Mouse (Mus musculus) Patski (cell line): Measurements from ENCODE around the gene Unc79. TPM values are rescaled to one million over a fixed set of nuclear protein-coding genes. Genes with fewer than 3 reads are reported as not detected.

Experiments
- ATAC-seq: fragments of 100-300 bp; one replicate; pipeline ENCODE4 v1.8.0; 2021
- CTCF ChIA-PET: fragments of 350-600 bp; sonication (Branson Sonifier 250); formaldehyde crosslinking; loops from one replicate; lab custom pipeline; 2022; ENCODE audit warnings: inconsistent platforms; lab: Charles Lee
- POLR2A ChIA-PET: fragments of 350-600 bp; sonication (Branson Sonifier 250); formaldehyde crosslinking; loops from one replicate; lab custom pipeline; 2022; ENCODE audit warnings: antibody characterized with exemption, inconsistent platforms; lab: Charles Lee
- DNase-seq: peaks from one replicate; pipeline ENCODE4 v3.0.0-alpha.2; 2011; ENCODE audit warnings: low read depth, low spot score
- H3K27me3 ChIP-seq: fragments of 371-371 bp; one replicate; pipeline ENCODE4 v1.5.1; 2021
- CTCF ChIP-seq: fragments of 100-300 bp; IDR thresholded peaks from one replicate; pipeline ENCODE4 v1.5.1; 2021
- in situ Hi-C: fragments of 300-500 bp; cut with MboI; formaldehyde crosslinking; loops from 3 replicates; pipeline ENCODE4 v1.11.1; 2018; ENCODE audit warnings: low pct_unique_long_range_greater_than_20kb, mixed read lengths
- polyA plus RNA-seq: library from polyadenylated mRNA; unstranded; gene quantifications from one replicate; pipeline ENCODE4 v1.2.3, GENCODE M21; 2021

Gene Unc79
- polyA plus RNA-seq, 1 experiment from 2014 or later = not detected

DNA sequence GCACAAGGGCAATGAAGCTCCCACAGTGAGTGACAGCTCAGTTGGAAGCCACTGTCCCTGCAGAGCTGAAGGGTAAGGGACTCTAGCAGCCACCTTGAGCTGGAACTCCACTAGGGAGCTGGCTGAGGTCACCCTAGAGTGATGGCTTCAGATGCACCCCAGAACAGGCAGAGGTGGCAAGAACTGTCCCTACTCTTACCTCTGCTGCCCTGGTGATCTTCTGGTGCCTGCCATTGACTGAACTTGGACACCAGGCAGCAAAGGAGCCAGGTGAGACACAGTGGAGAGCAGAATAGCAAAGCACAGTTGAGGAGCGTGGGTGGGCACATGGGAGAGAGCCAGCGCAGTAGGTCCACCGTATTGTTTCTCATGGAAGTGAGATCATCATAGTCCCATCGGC lies 125.3 kb downstream of the Unc79 start:
- POLR2A ChIA-PET = no interaction called here
- no peak for DNase-seq
- in situ Hi-C loops = no loop called here
- CTCF ChIA-PET = no interaction called here
- no peak for ATAC-seq
- peaks cover 14% of the 10 kb centered on the region for H3K27me3 ChIP-seq
- no peak for TF ChIP-seq CTCF

GRCm38 (mm10) chr12:103078751-103079150 lies 130.1 kb downstream of the Unc79 start:
- in situ Hi-C loops = no loop called here
- no peak for TF ChIP-seq CTCF

GRCm38 (mm10) chr12:103080055-103080454 lies 131.4 kb downstream of the Unc79 start:
- DNase-seq (no peak), ATAC-seq (no peak)
- in situ Hi-C loops = no loop called here
- CTCF ChIA-PET = no interaction called here
- no peak for TF ChIP-seq CTCF
- peaks cover 17% of the 10 kb centered on the region for H3K27me3 ChIP-seq
- POLR2A ChIA-PET = interaction anchor here (0.6 kb wide), 1 partner anchor 100 kb away, joined by 3 read pairs; no protein-coding TSS in a partner anchor

More at GRCm38 (mm10) chr12:103078751-103079150, 130.1 kb downstream of the Unc79 start:
- peaks cover 17% of the 10 kb centered on the region for H3K27me3 ChIP-seq
- ChIA-PET POLR2A (no interaction called here), CTCF (no interaction called here)
- ATAC-seq (no peak), DNase-seq (no peak)

GRCm38 (mm10) chr12:103091831-103092230 lies 143.2 kb downstream of the Unc79 start:
- no peak for TF ChIP-seq CTCF
- in situ Hi-C loops = no loop called here
- ATAC-seq = no peak

GRCm38 (mm10) chr12:103095160-103095559 lies 146.5 kb downstream of the Unc79 start:
- H3K27me3 ChIP-seq = peaks cover 34% of the 10 kb centered on the region
- in situ Hi-C loops = no loop called here
- no peak for TF ChIP-seq CTCF
- CTCF ChIA-PET = no interaction called here
- DNase-seq = no peak
- no peak for ATAC-seq
- POLR2A ChIA-PET = no interaction called here

More at GRCm38 (mm10) chr12:103091831-103092230, 143.2 kb downstream of the Unc79 start:
- CTCF ChIA-PET = no interaction called here
- POLR2A ChIA-PET = no interaction called here
- peaks cover 38% of the 10 kb centered on the region for H3K27me3 ChIP-seq
- no peak for DNase-seq

DNA sequence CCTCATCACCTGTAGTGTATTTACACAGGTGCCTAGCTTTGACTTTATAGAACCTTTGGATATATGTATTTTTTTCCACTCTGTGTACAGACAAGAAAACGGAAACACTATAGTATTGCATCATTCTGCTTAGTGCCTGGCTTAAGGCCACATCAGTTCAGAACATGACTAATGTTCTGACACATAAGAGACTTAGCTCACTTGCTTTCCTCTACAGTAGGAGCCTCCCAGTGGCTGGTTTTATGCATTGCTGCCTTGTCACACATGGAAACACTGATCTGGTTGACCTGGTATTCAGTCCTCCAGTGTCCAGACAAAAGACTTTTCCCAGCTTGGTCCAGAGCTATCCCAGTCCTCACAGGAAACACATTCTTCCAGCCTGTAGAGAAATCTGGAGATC lies 150.5 kb downstream of the Unc79 start:
- in situ Hi-C loops = no loop called here
- ChIA-PET POLR2A (no interaction called here), CTCF (interaction anchor here (1.3 to 1.7 kb wide), 2 partner anchors 10 to 18 kb away, joined by 3 to 6 read pairs; no protein-coding TSS in a partner anchor)
- peak; percentile 79 for ATAC-seq
- peak; percentile 35 for DNase-seq
- peak; percentile 57 for TF ChIP-seq CTCF
- H3K27me3 ChIP-seq = peaks cover 25% of the 10 kb centered on the region

GRCm38 (mm10) chr12:103100088-103100487 lies 151.4 kb downstream of the Unc79 start:
- peak; percentile 44 for TF ChIP-seq CTCF

GRCm38 (mm10) chr12:103103041-103103440 lies 154.4 kb downstream of the Unc79 start:
- H3K27me3 ChIP-seq = peaks cover 20% of the 10 kb centered on the region
- CTCF ChIA-PET = no interaction called here
- DNase-seq = no peak
- POLR2A ChIA-PET = no interaction called here
- TF ChIP-seq CTCF = no peak
- ATAC-seq = no peak
- in situ Hi-C loops = no loop called here

More at GRCm38 (mm10) chr12:103100088-103100487, 151.4 kb downstream of the Unc79 start:
- in situ Hi-C loops = no loop called here
- peaks cover 22% of the 10 kb centered on the region for H3K27me3 ChIP-seq
- CTCF ChIA-PET = interaction anchor here (1.7 kb wide), 1 partner anchor 9 kb away, joined by 6 read pairs; no protein-coding TSS in a partner anchor
- no peak for ATAC-seq
- DNase-seq = no peak
- POLR2A ChIA-PET = no interaction called here

DNA sequence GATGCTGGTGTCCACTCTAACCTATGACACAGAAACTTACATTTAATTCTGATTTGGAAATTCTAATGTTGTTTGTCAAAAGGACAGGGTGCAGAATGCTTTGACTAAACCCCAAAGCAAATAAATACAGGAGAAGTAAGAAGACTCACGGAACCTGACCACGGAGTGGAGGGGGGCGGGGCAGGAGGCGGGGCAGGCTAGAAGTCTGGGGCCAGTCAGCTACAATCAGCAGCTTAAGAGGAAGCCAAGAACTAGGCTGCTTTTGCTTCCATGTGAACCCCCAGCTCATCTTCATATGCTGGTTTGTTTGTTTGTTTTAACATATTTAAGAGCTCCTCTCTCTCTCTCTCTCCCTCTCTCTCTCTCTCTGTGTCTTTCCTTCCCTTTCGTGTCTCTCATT lies 154.9 kb downstream of the Unc79 start:
- in situ Hi-C loops = no loop called here
- ATAC-seq (no peak), DNase-seq (no peak)
- CTCF ChIA-PET = no interaction called here
- POLR2A ChIA-PET = no interaction called here
- no peak for TF ChIP-seq CTCF
- H3K27me3 ChIP-seq = peaks cover 20% of the 10 kb centered on the region

- no peak for TF ChIP-seq CTCF
- peaks cover 44% of the 10 kb centered on the region for H3K27me3 ChIP-seq
- POLR2A ChIA-PET = no interaction called here
- DNase-seq (no peak), ATAC-seq (no peak)
- CTCF ChIA-PET = interaction anchor here (1.5 kb wide), 1 partner anchor 10 kb away, joined by 6 read pairs; no protein-coding TSS in a partner anchor
- in situ Hi-C loops = no loop called here
Measured at GRCm38 (mm10) chr12:103109301-103109700, 160.6 kb downstream of the Unc79 start.

DNA sequence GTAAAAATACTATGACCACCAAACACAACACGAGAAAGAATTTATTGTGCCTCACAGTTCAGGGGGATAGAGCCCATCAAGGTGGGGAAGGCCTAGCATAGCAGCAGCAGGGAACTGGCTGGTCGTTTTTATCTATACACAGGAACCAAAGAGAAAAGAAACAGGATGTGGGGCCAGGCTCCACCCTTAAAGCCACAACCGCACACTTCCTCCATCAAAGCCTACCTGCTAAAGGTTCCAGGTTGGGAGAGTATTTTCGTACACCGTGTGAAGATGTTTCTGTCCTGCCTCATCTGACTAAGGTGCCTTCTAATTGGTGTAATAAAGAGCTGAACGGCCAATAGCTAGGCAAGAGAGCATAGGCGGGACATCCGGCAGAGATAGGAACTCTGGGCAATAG lies 168.0 kb downstream of the Unc79 start:
- POLR2A ChIA-PET = no interaction called here
- in situ Hi-C loops = no loop called here
- CTCF ChIA-PET = interaction anchor here (1.6 kb wide), 1 partner anchor 17 kb away, joined by 3 read pairs; no protein-coding TSS in a partner anchor

More for the DNA sequence above, 168.0 kb downstream of the Unc79 start:
- DNase-seq (no peak), ATAC-seq (no peak)
- H3K27me3 ChIP-seq = peaks cover 8% of the 10 kb centered on the region
- no peak for TF ChIP-seq CTCF
